Comparison of ENCODE assay signal across 9 mouse cellular contexts in the genomic region with DNA sequence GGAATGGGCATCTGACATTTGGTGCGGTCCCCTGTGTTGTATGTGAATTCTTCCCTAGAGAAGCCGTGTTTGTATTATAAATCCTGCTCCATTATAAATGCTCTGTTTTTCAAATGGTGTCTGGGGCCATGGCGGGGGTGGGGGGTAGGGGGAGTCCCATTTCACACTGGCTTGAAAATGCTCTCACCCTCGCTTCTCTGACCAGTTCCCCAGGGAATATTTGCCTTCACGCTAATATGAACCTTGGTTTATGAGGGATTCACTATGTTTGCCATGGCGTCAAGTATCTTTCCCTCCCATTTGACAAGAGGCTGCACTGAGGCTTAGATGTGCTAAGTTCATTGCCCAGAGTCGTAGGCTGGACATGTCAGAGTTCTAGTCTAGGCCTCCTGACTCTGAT. TPM values are rescaled to one million over a fixed set of nuclear protein-coding genes. Genes with fewer than 3 reads are reported as not detected.
DNase-seq lines count a peak whose midpoint lies in the region; ATAC-seq and TF ChIP-seq lines count a peak whose summit lies in the region.
"Had no signal": no experiment of that assay in that cellular context is flagged by ENCODE, and none has a peak within 500 bp of the region (broad histone marks: within the 10 kb centered on the region; RNA-seq: fewer than 3 reads in every experiment).

No protein-coding gene starts in this region.

- ATAC-seq in heart, embryonic 15.5 days (replicated peaks; ENCODE audit: insufficient number of reproducible peaks, insufficient read depth, low FRiP score, low read depth) = no peak
- no peak for ATAC-seq in liver, embryonic 13.5 days (ENCODE audit: low read depth)
- ATAC-seq in inflammation-experienced regulatory T-cells, adult 6 months = no peak

- H3K27ac ChIP-seq in heart, embryonic 15.5 days = peak overlapping the region; percentile 90; the same call in 1 of the 2 replicates
- peak overlapping the region; percentile 32 for H3K27ac ChIP-seq in embryonic fibroblast, embryonic 13.5 days (ENCODE audit: insufficient read depth, low read length)
- no peak overlapping the region for H3K27ac ChIP-seq in liver, embryonic 13.5 days

- H3K4me3 ChIP-seq in heart, embryonic 15.5 days = no peak overlapping the region; the same call in 1 of the 2 replicates
- no peak overlapping the region for H3K4me3 ChIP-seq in embryonic fibroblast, embryonic 13.5 days (ENCODE audit: insufficient read depth, low read length)
- no peak overlapping the region for H3K4me3 ChIP-seq in liver, embryonic 13.5 days (replicated peaks)

- H3K9me3 ChIP-seq in heart, embryonic 15.5 days (replicated peaks) = no peaks in the 10 kb centered on the region
- no peaks in the 10 kb centered on the region for H3K9me3 ChIP-seq in liver, embryonic 13.5 days (replicated peaks)

- no peak for TF ChIP-seq CTCF in embryonic fibroblast, embryonic 13.5 days (IDR thresholded peaks at IDR 0.05; ENCODE audit: borderline replicate concordance, insufficient read depth, low read length)

- WGBS in heart, embryonic 15.5 days = 75% methylated on average over 7 of the region's 7 CpGs
- 60% methylated on average over 7 of the region's 7 CpGs for WGBS in liver, embryonic 13.5 days (ENCODE audit: insufficient replicate concordance)

- no peak for TF ChIP-seq POLR2A in embryonic fibroblast, embryonic 13.5 days (IDR thresholded peaks at IDR 0.05; ENCODE audit: low read depth, low read length)

- H3K4me2 ChIP-seq in heart, embryonic 15.5 days = peak overlapping the region; percentile 87
- H3K4me2 ChIP-seq in liver, embryonic 13.5 days = peak overlapping the region; percentile 76; the same call in 1 of the 2 replicates

- DNase-seq in heart, postnatal 14 days = no peak
- DNase-seq in 3T3-L1 (ENCODE audit: low read depth, low spot score) = peak; percentile 46
- DNase-seq in liver, embryonic 13.5 days = no peak
- DNase-seq in left cerebral cortex, postnatal 14 days (ENCODE audit: low spot score in 2 of 2) = no peak
- no peak for DNase-seq in right cerebral cortex, postnatal 14 days
- DNase-seq: cerebellum, adult 11-12 months had no signal

- intact Hi-C loops in heart, postnatal 14 days (cut with DNase I) = no loop called here
- intact Hi-C loops in left cerebral cortex, postnatal 14 days (cut with DNase I) = no loop called here

- H3K9ac ChIP-seq in heart, embryonic 15.5 days = 0 out of 2 replicates have a peak overlapping the region, but pooled peaks have one; percentile 76
- no peak overlapping the region for H3K9ac ChIP-seq in liver, embryonic 13.5 days

- peaks cover 43% of the 10 kb centered on the region for H3K4me1 ChIP-seq in heart, embryonic 15.5 days (replicated peaks)
- H3K4me1 ChIP-seq in embryonic fibroblast, embryonic 13.5 days (ENCODE audit: control insufficient read depth, insufficient read depth, low read length) = peaks cover 10% of the 10 kb centered on the region
- peaks cover 28% of the 10 kb centered on the region for H3K4me1 ChIP-seq in liver, embryonic 13.5 days (replicated peaks)

- H3K36me3 ChIP-seq in heart, embryonic 15.5 days = no peaks in the 10 kb centered on the region
- H3K36me3 ChIP-seq in liver, embryonic 13.5 days = no peaks in the 10 kb centered on the region

- no peaks in the 10 kb centered on the region for H3K27me3 ChIP-seq in heart, embryonic 15.5 days
- peaks cover 37% of the 10 kb centered on the region for H3K27me3 ChIP-seq in liver, embryonic 13.5 days

RNA-seq across cellular contexts. Expression of gene Gsn, which starts 0.7 kb away (rescaled TPM):
- 321 and 325 TPM in 2 replicates for polyA plus RNA-seq in heart, embryonic 15.5 days (2015; fragmentation: Nextera tagmentation; extraction: Ambion mirVana)
- total RNA-seq in heart, postnatal 14 days (2021) = 100 to 1,000 TPM; 271 to 430 TPM
- polyA plus RNA-seq in embryonic fibroblast, embryonic 13.5 days (2011; ENCODE audit: insufficient read length, low read depth, missing spikeins) = 451 and 719 TPM in 2 replicates
- polyA plus RNA-seq in liver, embryonic 13.5 days (2015; fragmentation: Nextera tagmentation; extraction: Ambion mirVana) = 77.4 and 92.5 TPM in 2 replicates
- total RNA-seq in left cerebral cortex, postnatal 14 days (2021) = 10 to 100 TPM; 49.4 to 81.5 TPM
- polyA plus RNA-seq in inflammation-experienced regulatory T-cells, adult 6 months (2017; shearing (Covaris generic)) = 10 to 100 TPM; 16.2 to 28.8 (median 25.4) TPM

RNA-seq across cellular contexts. Expression of gene Rab14, which starts 54.5 kb away (rescaled TPM):
- polyA plus RNA-seq in heart, embryonic 15.5 days (2015; fragmentation: Nextera tagmentation; extraction: Ambion mirVana) = 238 and 318 TPM in 2 replicates
- total RNA-seq in heart, postnatal 14 days (2021) = 100 to 1,000 TPM; 134 to 139 TPM
- 151 and 159 TPM in 2 replicates for polyA plus RNA-seq in embryonic fibroblast, embryonic 13.5 days (2011; ENCODE audit: insufficient read length, low read depth, missing spikeins)
- polyA plus RNA-seq in liver, embryonic 13.5 days (2015; fragmentation: Nextera tagmentation; extraction: Ambion mirVana) = 148 and 181 TPM in 2 replicates
- total RNA-seq in left cerebral cortex, postnatal 14 days (2021) = 100 to 1,000 TPM; 229 to 234 TPM
- 100 to 1,000 TPM; 103 to 133 (median 130) TPM for polyA plus RNA-seq in inflammation-experienced regulatory T-cells, adult 6 months (2017; shearing (Covaris generic))
